ENCODE assay signal across 11 mouse cellular contexts in genomic region chr7:139390926-139391325, GRCm38 (mm10). TPM values are rescaled to one million over a fixed set of nuclear protein-coding genes. Genes with fewer than 3 reads are reported as not detected.
DNase-seq lines count a peak whose midpoint lies in the region; ATAC-seq lines count a peak whose summit lies in the region.
"Had no signal": no experiment of that assay in that cellular context is flagged by ENCODE, and none has a peak within 500 bp of the region (broad histone marks: within the 10 kb centered on the region; RNA-seq: fewer than 3 reads in every experiment).

No protein-coding gene starts in this region.

- H3K4me2 ChIP-seq in heart, embryonic 13.5 days = peak overlapping the region; percentile 80
- H3K4me2 ChIP-seq in neural tube, embryonic 12.5 days (replicated peaks) = peak overlapping the region; percentile 84; the same call in 1 of the 2 replicates
- H3K4me2 ChIP-seq in limb, embryonic 13.5 days (replicated peaks) = peak overlapping the region; percentile 77

- peak overlapping the region; percentile 90 for H3K27ac ChIP-seq in heart, embryonic 13.5 days (replicated peaks)
- H3K27ac ChIP-seq in neural tube, embryonic 12.5 days = no peak overlapping the region
- 0 out of 2 replicates have a peak overlapping the region, but pooled peaks have one; percentile 10 for H3K27ac ChIP-seq in limb, embryonic 13.5 days
- H3K27ac ChIP-seq: liver, embryonic 14.5 days had no signal

- peak overlapping the region; percentile 88 for H3K4me3 ChIP-seq in heart, embryonic 13.5 days
- H3K4me3 ChIP-seq in neural tube, embryonic 12.5 days = no peak overlapping the region
- H3K4me3 ChIP-seq in limb, embryonic 13.5 days = peak overlapping the region; percentile 94
- H3K4me3 ChIP-seq: erythroblast, embryonic 14.5 days had no signal

- no peaks in the 10 kb centered on the region for H3K27me3 ChIP-seq in heart, embryonic 13.5 days (replicated peaks)
- H3K27me3 ChIP-seq in neural tube, embryonic 12.5 days (replicated peaks) = no peaks in the 10 kb centered on the region
- H3K27me3 ChIP-seq in limb, embryonic 13.5 days = no peaks in the 10 kb centered on the region

- intact Hi-C loops in heart, postnatal 10 days (cut with DNase I) = loop anchor here (1.0 to 2.0 kb wide), 2 partner anchors 78 to 82 kb away; no protein-coding TSS in a partner anchor

- no peaks in the 10 kb centered on the region for H3K9me3 ChIP-seq in heart, embryonic 13.5 days
- no peaks in the 10 kb centered on the region for H3K9me3 ChIP-seq in neural tube, embryonic 12.5 days
- no peaks in the 10 kb centered on the region for H3K9me3 ChIP-seq in limb, embryonic 13.5 days

- 60% methylated on average over 9 of the region's 9 CpGs for WGBS in heart, embryonic 13.5 days
- 88% methylated on average over 9 of the region's 9 CpGs for WGBS in neural tube, embryonic 12.5 days
- WGBS in limb, embryonic 13.5 days = 76% methylated on average over 9 of the region's 9 CpGs

- 0 out of 2 replicates have a peak, but pooled peaks cover 4% of the 10 kb centered on the region for H3K36me3 ChIP-seq in heart, embryonic 13.5 days
- no peaks in the 10 kb centered on the region for H3K36me3 ChIP-seq in neural tube, embryonic 12.5 days
- H3K36me3 ChIP-seq in limb, embryonic 13.5 days = no peaks in the 10 kb centered on the region

- H3K4me1 ChIP-seq in heart, embryonic 13.5 days = peaks cover 80% of the 10 kb centered on the region
- H3K4me1 ChIP-seq in neural tube, embryonic 12.5 days = peaks cover 19% of the 10 kb centered on the region
- peaks cover 46% of the 10 kb centered on the region for H3K4me1 ChIP-seq in limb, embryonic 13.5 days

- peak overlapping the region; percentile 100 for H3K9ac ChIP-seq in heart, embryonic 13.5 days
- H3K9ac ChIP-seq in neural tube, embryonic 12.5 days = no peak overlapping the region
- peak overlapping the region; percentile 94 for H3K9ac ChIP-seq in limb, embryonic 13.5 days
- H3K9ac ChIP-seq: liver, embryonic 14.5 days had no signal

- no peak for DNase-seq in heart, postnatal 10 days
- no peak for DNase-seq in neural tube, embryonic 10.5 days (ENCODE audit: extremely low spot score, low spot score)
- DNase-seq in urinary bladder, adult 18-20 months (ENCODE audit: low spot score in 2 of 2) = no peak
- DNase-seq in cerebellum, postnatal 25 days = no peak

- no peak for ATAC-seq in heart, embryonic 13.5 days (ENCODE audit: extremely low read depth, insufficient number of reproducible peaks, low FRiP score, low TSS enrichment)
- ATAC-seq in neural tube, embryonic 12.5 days (ENCODE audit: low FRiP score, low read depth) = no peak
- no peak for ATAC-seq in limb, embryonic 13.5 days (ENCODE audit: low FRiP score, low read depth)
- no peak for ATAC-seq in activated CD4-positive, CD25-positive, alpha-beta regulatory T cell, adult 4 months
- ATAC-seq: inflammation-experienced regulatory T-cells, adult 6 months had no signal

RNA-seq across cellular contexts. Expression of gene Inpp5a, which starts 2.0 kb away (rescaled TPM):
- polyA plus RNA-seq in heart, embryonic 13.5 days (2015; fragmentation: Nextera tagmentation; extraction: Ambion mirVana) = 58.4 and 58.5 TPM in 2 replicates
- total RNA-seq in heart, postnatal 10 days (2021) = 100 to 1,000 TPM; 185 to 197 TPM
- 26.4 and 26.8 TPM in 2 replicates for polyA plus RNA-seq in neural tube, embryonic 12.5 days (2016; fragmentation: Nextera tagmentation; extraction: Ambion mirVana)
- 22.9 and 25.2 TPM in 2 replicates for polyA plus RNA-seq in limb, embryonic 13.5 days (2015; fragmentation: Nextera tagmentation; extraction: Ambion mirVana)
- polyA plus RNA-seq in activated CD4-positive, CD25-positive, alpha-beta regulatory T cell, adult 4 months (2017; shearing (Covaris generic)) = 1 to 10 TPM; 4.8 to 6.5 TPM
